Mouse (Mus musculus) MEL (cell line): ENCODE measurements at regions not wholly inside any gene's neighbourhood (a gene's known extent, or its start where the extent isn't known, plus 50 kb on each side); places are given as distances from the start of the nearest gene placed in this dataset.

ENCODE experiments used
- DNase-seq: peaks from one replicate; pipeline ENCODE4 v3.0.0; 2011; ENCODE audit warnings: low read depth, low spot score
- H3K27ac ChIP-seq: 2 replicates; pipeline ENCODE4 v1.5.1; 2012; ENCODE audit warnings: low read depth, mild to moderate bottlenecking, control low read depth, low read length, moderate library complexity; ENCODE audit not compliant: control insufficient read depth
- H3K27me3 ChIP-seq, 2 experiments: fragments of 150-350 bp in 1 of 2; sonication (generic) in 1 of 2; 2 replicates each; pipeline ENCODE4 v1.6.1; 2012; ENCODE audit warnings: low read length in 2 of 2, mild to moderate bottlenecking in 2 of 2, improper control_type of control experiment in 1 of 2, moderate library complexity in 1 of 2; ENCODE audit not compliant: insufficient read depth in 2 of 2, control insufficient read depth in 1 of 2
- H3K36me3 ChIP-seq, 2 experiments: 2 replicates each; pipeline ENCODE4 v1.6.1; 2012 to 2014; ENCODE audit warnings: low read length in 2 of 2, improper control_type of control experiment in 1 of 2, inconsistent platforms in 1 of 2, mild to moderate bottlenecking in 1 of 2; ENCODE audit not compliant: insufficient read depth in 2 of 2, control insufficient read depth in 1 of 2
- H3K4me1 ChIP-seq, 2 experiments: fragments of 150-350 bp in 1 of 2; sonication (generic) in 1 of 2; 2 replicates each; pipeline ENCODE4 v1.6.1; 2012; ENCODE audit warnings: low read length in 2 of 2, improper control_type of control experiment in 1 of 2, mild to moderate bottlenecking in 1 of 2; ENCODE audit not compliant: insufficient read depth in 2 of 2, control insufficient read depth in 1 of 2
- H3K4me3 ChIP-seq, 2 experiments: fragments of 150-350 bp in 1 of 2; sonication (generic) in 1 of 2; 2 replicates each; pipeline ENCODE4 v1.5.1; 2012; ENCODE audit warnings: low read depth in 2 of 2, low read length in 2 of 2, mild to moderate bottlenecking in 2 of 2, moderate library complexity in 2 of 2, control low read depth in 1 of 2, improper control_type of control experiment in 1 of 2; ENCODE audit not compliant: control insufficient read depth in 1 of 2, insufficient read depth in 1 of 2
- H3K79me2 ChIP-seq: 2 replicates; pipeline ENCODE4 v1.6.1; 2012; ENCODE audit warnings: mild to moderate bottlenecking, low read length, moderate library complexity; ENCODE audit not compliant: control insufficient read depth, poor library complexity, insufficient read depth
- H3K9ac ChIP-seq: 2 replicates; pipeline ENCODE4 v1.6.1; 2012; ENCODE audit warnings: low read depth, mild to moderate bottlenecking, control low read depth, low read length, moderate library complexity; ENCODE audit not compliant: control insufficient read depth, poor library complexity, severe bottlenecking
- H3K9me3 ChIP-seq: fragments of 150-350 bp; sonication (generic); replicated peaks from 2 replicates; pipeline ENCODE4 v1.6.1; 2012; ENCODE audit warnings: mild to moderate bottlenecking, low read length, improper control_type of control experiment, moderate library complexity; ENCODE audit not compliant: insufficient read depth
- CTCF ChIP-seq, 3 experiments: IDR thresholded peaks in 2 of 3; conservative IDR thresholded peaks in 1 of 3; 2 replicates each; pipeline ENCODE4 v1.5.1; 2011 to 2012; ENCODE audit warnings: low read length in 3 of 3, low read depth in 2 of 3, mild to moderate bottlenecking in 2 of 3, improper control_type of control experiment in 1 of 3, inconsistent platforms in 1 of 3, mixed read lengths in 1 of 3, moderate library complexity in 1 of 3; ENCODE audit not compliant: control insufficient read depth in 1 of 3, insufficient read depth in 1 of 3, poor library complexity in 1 of 3, severe bottlenecking in 1 of 3
- GABPA ChIP-seq: IDR thresholded peaks from 2 replicates; pipeline ENCODE4 v1.6.1; 2012; ENCODE audit warnings: low read depth, mild to moderate bottlenecking, inconsistent platforms, low read length, improper control_type of control experiment, moderate library complexity
- MAFK ChIP-seq: IDR thresholded peaks from 2 replicates; pipeline ENCODE4 v1.6.1; 2011; ENCODE audit warnings: low read depth, mild to moderate bottlenecking, low read length, improper control_type of control experiment, borderline replicate concordance
- MAX ChIP-seq: IDR thresholded peaks from 2 replicates; pipeline ENCODE4 v1.6.1; 2011; ENCODE audit warnings: low read length, improper control_type of control experiment
- MAZ ChIP-seq: IDR thresholded peaks from 2 replicates; pipeline ENCODE4 v1.6.1; 2012; ENCODE audit warnings: low read depth, mild to moderate bottlenecking, inconsistent platforms, low read length, improper control_type of control experiment
- MEF2A ChIP-seq: IDR thresholded peaks from 2 replicates; pipeline ENCODE4 v1.6.1; 2014; ENCODE audit warnings: low read depth, mild to moderate bottlenecking, inconsistent platforms, low read length, improper control_type of control experiment; ENCODE audit not compliant: poor library complexity, insufficient replicate concordance, severe bottlenecking; ENCODE audit errors: extremely low read depth
- MYC ChIP-seq: IDR thresholded peaks from 2 replicates; pipeline ENCODE4 v1.6.1; 2011; ENCODE audit warnings: low read depth, mild to moderate bottlenecking, low read length, improper control_type of control experiment, moderate library complexity
- POLR2A ChIP-seq, 2 experiments: IDR thresholded peaks; 2 replicates each; pipeline ENCODE4 v1.6.1; 2011 to 2012; ENCODE audit warnings: low read length in 2 of 2, mild to moderate bottlenecking in 2 of 2, control low read depth in 1 of 2, improper control_type of control experiment in 1 of 2, low read depth in 1 of 2, moderate library complexity in 1 of 2; ENCODE audit not compliant: control insufficient read depth in 1 of 2, insufficient read depth in 1 of 2, poor library complexity in 1 of 2
- RAD21 ChIP-seq: IDR thresholded peaks from 2 replicates; pipeline ENCODE4 v1.6.1; 2011; ENCODE audit warnings: mild to moderate bottlenecking, low read depth, low read length, improper control_type of control experiment
- SIN3A ChIP-seq: IDR thresholded peaks from 2 replicates; pipeline ENCODE4 v1.6.1; 2012; ENCODE audit warnings: low read length, improper control_type of control experiment, inconsistent platforms
- SMC3 ChIP-seq: IDR thresholded peaks from 2 replicates; pipeline ENCODE4 v1.6.1; 2011; ENCODE audit warnings: low read depth, low read length, improper control_type of control experiment
- TAL1 ChIP-seq: IDR thresholded peaks from 2 replicates; pipeline ENCODE4 v1.6.1; 2012; ENCODE audit warnings: mild to moderate bottlenecking, inconsistent platforms, low read length, moderate library complexity, mixed read lengths
- TCF12 ChIP-seq: IDR thresholded peaks from 2 replicates; pipeline ENCODE4 v1.6.1; 2014; ENCODE audit warnings: low read depth, mild to moderate bottlenecking, inconsistent platforms, low read length, improper control_type of control experiment, moderate library complexity
- ZC3H11A ChIP-seq: IDR thresholded peaks from 2 replicates; pipeline ENCODE4 v1.6.1; 2012; ENCODE audit warnings: low read depth, mild to moderate bottlenecking, inconsistent platforms, low read length, improper control_type of control experiment

- Histone ChIP-seq H3K4me3 (no peak overlapping the region), H3K4me1 (no peaks in the 10 kb centered on the region), H3K27me3 (no peaks in the 10 kb centered on the region), H3K9me3 (no peaks in the 10 kb centered on the region), H3K79me2 (no peaks in the 10 kb centered on the region), H3K9ac (no peak overlapping the region), H3K27ac (no peak overlapping the region), H3K36me3 (no peaks in the 10 kb centered on the region)
- TF ChIP-seq RAD21 (peak; percentile 51), SIN3A (no peak), ZC3H11A (peak; percentile 35; the same call in 1 of the 2 replicates), CTCF (IDR thresholded peaks at IDR 0.05 in 2 of 3, conservative IDR thresholded peaks at IDR 0.05 in 1 of 3; ENCODE audit: control insufficient read depth in 1 of 3, insufficient read depth in 1 of 3, low read depth in 2 of 3, low read length in 3 of 3, poor library complexity in 1 of 3, severe bottlenecking in 1 of 3) (peak; percentile 56 to 81 (median 65)), SMC3 (peak; percentile 65), MYC (no peak)
- peak; percentile 51 for DNase-seq
Measured at GRCm38 (mm10) chr8:93591608-93592301, 56.1 kb upstream of the Ces5a start.

GRCm38 (mm10) chr8:93592302-93592651 is 56.6 kb upstream of the Ces5a start:
- TF ChIP-seq MAZ (no peak), SMC3 (no peak), POLR2A (IDR thresholded peaks at IDR 0.05; ENCODE audit: control insufficient read depth in 1 of 2, insufficient read depth in 1 of 2, low read depth in 1 of 2, low read length in 2 of 2, poor library complexity in 1 of 2) (no peak), RAD21 (no peak)
- Histone ChIP-seq H3K36me3 (no peaks in the 10 kb centered on the region), H3K9me3 (no peaks in the 10 kb centered on the region), H3K27ac (no peak overlapping the region), H3K4me3 (no peak overlapping the region), H3K4me1 (no peaks in the 10 kb centered on the region), H3K27me3 (no peaks in the 10 kb centered on the region), H3K79me2 (no peaks in the 10 kb centered on the region), H3K9ac (no peak overlapping the region)
- DNase-seq = no peak

DNA sequence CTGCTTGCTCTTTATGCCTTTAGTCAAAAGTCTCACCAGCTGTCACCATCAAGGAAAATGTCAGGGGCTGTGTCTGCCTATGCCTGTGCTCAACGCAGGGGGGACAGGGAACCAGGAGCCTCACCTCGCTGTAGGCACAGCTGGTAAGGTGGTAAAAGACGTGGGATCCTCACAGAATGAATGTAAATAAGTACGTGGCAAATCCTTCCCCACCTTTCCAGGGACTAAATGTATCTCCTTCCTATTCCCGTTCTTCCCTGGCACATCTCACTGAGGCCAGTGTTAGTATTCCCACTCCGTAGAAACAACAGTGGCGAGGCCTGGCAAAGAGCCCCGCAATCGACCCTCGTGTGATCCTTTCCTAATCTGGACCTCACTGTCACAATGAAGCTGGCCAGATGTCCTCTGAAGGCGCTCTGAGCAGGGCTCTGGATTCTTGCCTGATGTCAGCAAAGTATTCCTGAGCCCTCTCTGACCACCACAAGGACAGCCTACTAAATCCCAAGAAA is 63.0 kb upstream of the Ces5a start:
- Histone ChIP-seq H3K4me3 (no peak overlapping the region), H3K36me3 (no peaks in the 10 kb centered on the region), H3K27ac (no peak overlapping the region), H3K9me3 (no peaks in the 10 kb centered on the region), H3K79me2 (no peaks in the 10 kb centered on the region), H3K4me1 (no peaks in the 10 kb centered on the region), H3K27me3 (no peaks in the 10 kb centered on the region), H3K9ac (no peak overlapping the region)
- no peak for DNase-seq
- no peak for TF ChIP-seq MEF2A
- no peak for TF ChIP-seq RAD21
- no peak for TF ChIP-seq MAFK
- TF ChIP-seq TAL1 = no peak
- TF ChIP-seq TCF12 = no peak
- TF ChIP-seq MAX = no peak
- TF ChIP-seq GABPA = no peak
- TF ChIP-seq POLR2A (IDR thresholded peaks at IDR 0.05; ENCODE audit: control insufficient read depth in 1 of 2, insufficient read depth in 1 of 2, low read depth in 1 of 2, low read length in 2 of 2, poor library complexity in 1 of 2) = no peak
